Mouse (Mus musculus) bone marrow macrophage, adult 2 months (primary cell): ENCODE measurements around the gene Fmod. TPM values are rescaled to one million over a fixed set of nuclear protein-coding genes. Genes with fewer than 3 reads are reported as not detected.

Source experiments
- H3K27ac ChIP-seq: 2 replicates; pipeline ENCODE4 v1.5.1; 2012; ENCODE audit warnings: low read depth, low read length; ENCODE audit not compliant: insufficient read depth
- H3K4me1 ChIP-seq: 2 replicates; pipeline ENCODE4 v1.6.1; 2012; ENCODE audit warnings: low read length; ENCODE audit not compliant: control insufficient read depth, insufficient read depth
- H3K4me3 ChIP-seq: 2 replicates; pipeline ENCODE4 v1.5.1; 2012; ENCODE audit warnings: mild to moderate bottlenecking, low read length, moderate library complexity; ENCODE audit not compliant: insufficient read depth
- CTCF ChIP-seq: IDR thresholded peaks from 2 replicates; pipeline ENCODE4 v1.5.1; 2012; ENCODE audit warnings: low read depth, mild to moderate bottlenecking, low read length, moderate library complexity
- POLR2A ChIP-seq: IDR thresholded peaks from 2 replicates; pipeline ENCODE4 v1.6.1; 2012; ENCODE audit warnings: mild to moderate bottlenecking, low read depth, low read length, borderline replicate concordance
- polyA plus RNA-seq: library from polyadenylated mRNA; stranded (reverse); fragments of >200 nt; gene quantifications from 2 replicates; pipeline ENCODE4 v1.2.4, GENCODE M21; 2012; ENCODE audit not compliant: missing spikeins, insufficient read depth, insufficient read length

Gene Fmod
- polyA plus RNA-seq, 1 experiment: not detected

DNA sequence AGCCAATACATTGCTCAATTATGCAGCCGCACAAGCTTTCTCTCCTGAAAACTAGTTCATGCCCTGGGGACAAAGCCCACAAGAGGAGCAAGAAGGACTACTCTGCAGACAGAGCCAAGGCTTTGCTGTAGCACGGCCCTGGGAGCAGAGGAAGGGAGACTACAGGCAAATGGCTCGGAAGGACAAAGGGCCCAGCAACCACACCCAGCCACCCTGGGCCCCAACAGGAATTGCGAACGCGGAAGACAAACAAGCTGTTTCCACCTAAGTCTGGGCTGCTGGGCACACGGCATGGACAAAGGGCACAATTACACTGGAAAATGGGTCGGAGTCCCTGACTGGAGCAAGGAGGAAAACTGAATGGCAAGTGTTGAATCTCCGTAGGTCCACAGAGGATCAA is 18.0 kb downstream of the Fmod start:
- Histone ChIP-seq H3K27ac (no peak overlapping the region), H3K4me1 (peaks cover 2% of the 10 kb centered on the region), H3K4me3 (no peak overlapping the region)
- TF ChIP-seq CTCF (no peak), POLR2A (no peak)

DNA sequence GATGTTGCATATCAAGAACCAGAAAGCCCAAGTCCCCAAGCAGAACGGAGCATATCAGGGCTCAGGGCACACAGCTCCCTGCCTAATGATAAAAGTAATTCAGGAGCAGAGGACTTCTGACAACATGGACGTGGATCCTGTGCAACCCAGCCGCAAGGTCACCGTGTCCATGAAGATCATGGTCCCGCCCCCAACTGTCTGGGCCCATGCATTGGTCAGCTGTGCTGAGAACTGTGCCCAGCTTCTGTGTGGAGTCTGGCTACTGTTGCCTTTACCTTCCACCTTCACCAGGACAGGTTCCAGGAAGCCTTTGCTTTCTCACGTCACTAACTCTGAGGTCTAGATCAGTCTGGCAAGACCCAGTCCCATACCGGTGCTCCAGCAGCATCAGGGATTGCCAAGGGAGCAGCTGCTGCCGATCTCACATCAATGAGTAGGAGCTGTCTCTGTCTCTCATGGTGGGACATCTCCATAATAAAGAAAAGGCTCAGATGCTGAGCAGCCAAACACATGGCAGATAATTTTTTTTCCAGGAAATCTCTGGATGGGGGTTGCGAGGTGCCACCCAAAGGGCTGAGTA is 18.7 kb downstream of the Fmod start:
- TF ChIP-seq CTCF (no peak), POLR2A (no peak)
- H3K27ac ChIP-seq: no peak overlapping the region
- peaks cover 7% of the 10 kb centered on the region for H3K4me1 ChIP-seq
- H3K4me3 ChIP-seq: no peak overlapping the region

DNA sequence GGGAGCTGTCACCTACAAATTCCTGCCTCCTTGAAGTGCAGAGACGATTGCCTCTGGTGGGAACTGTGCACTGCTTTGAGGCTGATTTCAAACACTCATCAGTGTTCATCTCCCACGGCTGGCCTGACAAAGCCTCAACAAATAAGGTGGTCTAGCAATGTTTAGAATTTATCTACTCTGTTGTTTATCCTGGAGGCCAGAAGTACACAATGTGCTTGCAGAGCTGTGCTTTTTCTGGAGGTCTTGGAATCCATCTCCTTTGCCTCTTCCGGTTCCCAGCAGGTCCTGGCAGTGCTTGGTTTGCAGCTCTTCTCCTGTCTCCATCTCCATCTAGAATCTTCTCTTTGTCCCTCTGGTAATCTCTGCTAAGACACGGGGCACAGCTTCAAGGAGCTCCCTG is 19.2 kb downstream of the Fmod start:
- Histone ChIP-seq H3K4me3 (no peak overlapping the region), H3K4me1 (peaks cover 10% of the 10 kb centered on the region), H3K27ac (no peak overlapping the region)
- TF ChIP-seq POLR2A (no peak), CTCF (no peak)

DNA sequence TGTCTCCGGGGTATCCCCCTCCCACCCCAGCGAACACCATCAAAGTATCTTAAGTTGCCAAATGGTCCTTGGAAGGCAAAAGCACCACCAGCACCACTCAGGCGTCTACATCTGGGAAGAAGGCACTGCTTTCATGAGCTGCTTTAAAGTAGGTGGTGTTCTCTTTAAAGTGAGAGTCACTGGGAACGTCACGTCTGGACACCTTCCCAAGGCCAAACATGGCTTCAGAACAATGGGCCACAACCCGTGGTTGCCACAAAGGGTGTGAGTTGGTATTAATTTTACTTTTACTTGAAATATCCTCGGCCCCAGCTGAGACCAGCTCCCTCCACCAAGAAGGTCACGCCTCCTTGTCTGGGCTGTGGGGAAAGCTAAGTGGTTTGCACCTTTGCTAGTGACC is 20.7 kb downstream of the Fmod start:
- Histone ChIP-seq H3K4me3 (no peak overlapping the region), H3K4me1 (peaks cover 23% of the 10 kb centered on the region), H3K27ac (no peak overlapping the region)
- no peak for TF ChIP-seq POLR2A
- no peak for TF ChIP-seq CTCF

DNA sequence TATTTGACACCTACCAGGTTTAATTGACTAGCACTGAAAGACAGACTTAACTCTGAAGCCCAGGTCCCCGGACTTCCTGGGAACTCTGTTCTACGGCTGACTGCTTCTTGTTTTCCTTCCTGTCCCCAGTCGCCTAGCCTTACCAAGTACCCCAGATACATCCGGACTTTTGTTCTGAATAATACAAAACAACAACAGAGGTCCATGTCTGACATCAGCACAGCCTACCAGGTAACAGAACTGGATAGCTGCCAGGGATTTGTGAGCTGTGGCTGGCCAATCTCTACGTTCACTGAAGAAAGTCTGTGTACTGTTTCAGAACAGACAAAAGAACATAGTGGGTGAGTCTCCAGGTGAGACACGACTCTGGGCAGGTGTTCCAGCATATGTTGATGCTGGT is 21.8 kb downstream of the Fmod start:
- TF ChIP-seq CTCF (no peak), POLR2A (no peak)
- no peak overlapping the region for H3K27ac ChIP-seq
- H3K4me3 ChIP-seq: no peak overlapping the region
- peaks cover 33% of the 10 kb centered on the region for H3K4me1 ChIP-seq

DNA sequence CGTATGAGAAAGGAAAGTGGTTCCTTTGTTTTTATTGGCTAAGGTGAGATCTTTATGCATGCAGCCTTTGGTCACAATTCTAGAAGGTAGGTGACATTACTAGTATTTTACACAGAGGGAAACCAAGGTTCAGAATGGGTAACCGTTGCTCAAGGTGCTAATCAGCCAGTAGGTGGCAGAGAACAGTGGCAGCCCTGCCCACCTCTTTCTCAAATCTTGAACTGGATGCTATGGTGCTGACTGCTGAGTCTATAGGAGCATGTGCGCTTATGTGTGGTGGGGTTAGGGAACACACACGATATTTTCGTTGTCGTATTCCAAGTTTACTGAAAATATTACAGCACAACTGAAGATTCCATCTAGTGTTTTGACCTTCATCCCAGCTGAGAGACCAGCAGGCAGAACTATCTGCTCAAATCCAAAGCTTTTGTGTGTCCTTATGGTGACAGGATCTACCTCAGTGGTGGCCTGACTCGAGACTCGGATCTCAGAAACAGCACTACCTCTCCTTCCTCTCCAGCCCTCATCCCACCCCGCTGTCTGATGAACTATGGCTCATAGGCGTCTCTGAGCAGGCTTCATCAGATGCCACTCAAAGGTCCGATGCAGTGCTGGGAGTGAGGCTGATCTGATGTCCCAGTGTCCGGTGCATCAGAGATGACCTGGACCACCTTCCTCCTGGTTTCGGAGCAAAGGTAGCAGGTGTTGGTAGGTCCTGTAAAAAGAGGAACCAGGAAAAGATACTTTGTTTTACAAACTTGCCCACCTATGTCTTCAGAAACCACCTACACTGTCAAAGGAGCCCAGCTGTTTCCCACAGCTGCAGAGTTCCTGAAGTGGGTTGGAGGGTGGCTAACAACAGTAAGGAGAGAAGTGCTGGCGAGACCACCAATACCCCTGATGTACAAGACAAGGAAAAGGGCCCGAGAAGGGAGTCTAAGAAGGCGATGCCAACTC is 23.0 kb downstream of the Fmod start:
- H3K4me1 ChIP-seq: peaks cover 44% of the 10 kb centered on the region
- TF ChIP-seq CTCF: 0 out of 2 replicates have a peak, but pooled peaks have one; percentile 20
- no peak for TF ChIP-seq POLR2A
- peak overlapping the region; percentile 44 for H3K27ac ChIP-seq
- H3K4me3 ChIP-seq: peak overlapping the region; percentile 52

DNA sequence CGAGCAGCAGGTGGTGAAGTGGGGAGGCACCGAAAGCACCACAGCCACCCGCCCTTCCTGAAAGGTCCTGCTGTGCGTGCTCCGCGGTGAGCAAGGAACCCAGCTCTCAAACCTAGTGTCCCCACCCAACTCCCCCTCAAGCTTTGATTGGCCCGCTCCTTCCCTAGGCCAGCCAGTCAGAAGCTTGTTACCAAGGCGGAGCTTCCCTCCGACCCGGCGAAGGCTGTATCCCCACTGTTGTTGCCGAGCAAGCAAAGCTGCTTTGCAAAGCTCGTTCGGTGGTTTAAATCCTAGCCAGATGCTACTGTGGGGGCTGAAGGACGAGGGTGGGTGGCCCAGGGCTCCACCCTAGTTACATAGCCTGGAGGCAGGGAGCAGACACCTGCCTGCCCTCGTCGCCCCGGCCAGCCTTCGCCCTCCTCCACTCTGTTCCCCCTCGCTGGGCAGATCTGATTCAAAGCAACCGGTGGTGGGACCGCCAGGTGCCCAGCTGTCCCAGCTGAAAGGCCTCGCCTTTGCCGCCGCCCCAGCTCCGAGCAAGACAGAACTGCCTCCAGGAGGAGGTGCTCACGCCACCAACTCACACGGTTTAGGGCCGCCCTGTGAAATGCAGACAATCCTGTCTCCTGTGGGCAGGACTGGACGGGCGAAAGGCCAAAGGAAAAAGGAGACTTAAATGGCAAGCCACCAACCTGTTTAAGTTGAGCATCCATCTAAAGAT is 24.0 kb downstream of the Fmod start:
- H3K4me1 ChIP-seq: peaks cover 49% of the 10 kb centered on the region
- TF ChIP-seq POLR2A (no peak), CTCF (no peak)
- H3K27ac ChIP-seq: peak overlapping the region; percentile 74
- peak overlapping the region; percentile 52 for H3K4me3 ChIP-seq

DNA sequence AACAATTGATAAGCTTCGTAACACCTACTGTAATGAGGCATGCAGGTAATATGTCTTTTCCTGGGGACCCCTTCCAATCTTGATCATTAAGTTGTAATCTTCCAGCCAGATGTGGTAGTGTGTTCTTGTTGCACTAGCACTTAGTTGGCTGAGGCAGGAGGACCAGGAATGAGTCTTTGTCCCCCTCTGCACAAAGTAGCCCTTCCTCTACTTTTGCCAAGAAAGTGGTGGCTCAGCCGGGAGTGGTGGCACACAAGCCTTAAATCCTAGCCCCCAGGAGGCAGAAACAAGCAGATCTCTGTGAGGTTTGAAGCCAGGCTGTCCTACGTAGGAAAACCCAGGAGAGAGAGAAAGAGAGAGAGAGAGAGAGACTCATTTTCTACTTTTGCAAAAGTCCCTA is 24.9 kb downstream of the Fmod start:
- H3K4me1 ChIP-seq: peaks cover 58% of the 10 kb centered on the region

DNA sequence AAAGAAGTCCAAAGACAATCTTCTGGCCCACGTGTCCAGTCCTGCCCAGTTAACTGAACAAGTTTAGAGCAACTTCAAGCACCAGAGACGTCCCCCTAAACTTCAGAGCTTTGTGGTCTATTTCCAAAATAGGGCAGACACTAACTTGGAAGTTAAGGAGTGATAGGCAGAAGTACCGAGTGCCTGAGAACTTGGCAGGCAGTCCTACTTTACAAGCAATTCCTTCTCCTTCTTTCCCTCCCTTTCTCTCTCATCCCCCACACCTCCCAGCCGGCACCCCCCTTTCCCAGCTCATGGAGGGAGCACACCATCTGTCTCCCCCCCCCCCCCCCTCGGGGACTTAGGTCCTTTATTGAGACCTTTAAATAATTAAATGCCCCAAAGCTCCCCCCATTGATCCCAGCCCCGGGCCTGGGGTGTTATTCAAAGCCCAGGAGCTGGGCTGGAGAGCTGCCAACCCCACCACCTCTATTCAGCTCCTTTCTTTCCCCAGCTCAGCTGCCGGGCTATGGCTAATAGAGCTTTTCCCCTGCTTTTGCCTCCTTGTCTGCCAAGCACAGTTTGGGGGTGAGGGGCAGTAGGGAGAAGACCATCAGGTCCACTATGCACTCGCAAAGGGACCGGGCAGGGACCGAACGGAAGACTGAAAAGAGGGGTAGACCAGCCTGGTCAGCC is 25.5 kb downstream of the Fmod start:
- no peak overlapping the region for H3K4me3 ChIP-seq
- peaks cover 65% of the 10 kb centered on the region for H3K4me1 ChIP-seq
- no peak for TF ChIP-seq CTCF
- no peak for TF ChIP-seq POLR2A
- H3K27ac ChIP-seq: no peak overlapping the region

More for the DNA sequence above, 24.9 kb downstream of the Fmod start:
- Histone ChIP-seq H3K27ac (no peak overlapping the region), H3K4me3 (no peak overlapping the region)
- TF ChIP-seq CTCF: no peak
- no peak for TF ChIP-seq POLR2A
